Mouse (Mus musculus) cortical plate, adult 2 months (tissue): ENCODE measurements around the gene Eml3.

ENCODE experiments used
- CTCF ChIP-seq: fragments of 200-500 bp; IDR thresholded peaks from 2 replicates; pipeline ENCODE4 v1.5.1; 2011; ENCODE audit warnings: mild to moderate bottlenecking, control low read depth, low read length; ENCODE audit not compliant: insufficient read depth; ENCODE audit errors: extremely low read depth
- POLR2A ChIP-seq: fragments of 200-500 bp; IDR thresholded peaks from 2 replicates; pipeline ENCODE4 v1.6.1; 2011; ENCODE audit warnings: mild to moderate bottlenecking, low read length, control low read depth; ENCODE audit not compliant: insufficient read depth; ENCODE audit errors: extremely low read depth

DNA sequence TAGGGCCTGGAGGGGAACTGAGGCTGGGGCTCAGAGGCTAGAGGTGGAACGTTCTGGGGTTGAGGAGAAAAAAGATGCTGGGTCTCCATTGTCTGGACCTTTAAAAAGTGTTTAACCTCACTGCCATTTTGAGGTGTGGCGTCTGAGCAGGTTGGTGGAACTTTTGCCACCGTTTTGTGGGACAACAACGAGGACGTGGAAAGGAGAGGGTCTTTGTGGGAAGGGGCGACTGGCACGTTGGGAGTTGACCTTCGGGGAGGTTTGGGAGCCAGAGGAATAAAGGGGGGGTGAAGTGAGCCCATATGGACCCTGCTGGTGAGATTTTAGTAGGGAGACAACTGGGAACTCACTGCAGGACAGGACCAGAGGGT lies 38.0 kb downstream of the Eml3 start:
- TF ChIP-seq CTCF (no peak), POLR2A (no peak)
